Mouse (Mus musculus): ENCODE results near the gene A730061H03Rik. TPM values are rescaled to one million over a fixed set of nuclear protein-coding genes. Genes with fewer than 3 reads are reported as not detected.

The A730061H03Rik gene
- total RNA-seq, 2 experiments from 2014 or later = 0.64 to 0.65 TPM

GRCm38 (mm10) chr14:55510125-55510731 lies 50.0 kb downstream of the A730061H03Rik start, which contains the start of gene Cpne6:
Cpne6 (plus strand) TSS chr14:55510445.
- intact Hi-C loops (cut with DNase I) = no loop called here

More at GRCm38 (mm10) chr14:55510125-55510731, 50.0 kb downstream of the A730061H03Rik start, which contains the start of gene Cpne6:
- DNase-seq = no peak

Other genes with a start within 250 kb of the A730061H03Rik start
- gene Dhrs4, start 81.6 kb downstream of the A730061H03Rik start, total RNA-seq (2021) = 100 to 1,000 TPM; 132 to 137 TPM
- 1 to 10 TPM; 2.8 to 4.6 TPM for gene Carmil3, start 69.8 kb downstream of the A730061H03Rik start, total RNA-seq (2021)
- gene Cpne6, start 50.0 kb downstream of the A730061H03Rik start, total RNA-seq (2021) = under 1 TPM in 1 of 2 experiments, not detected in 1; 0.12 TPM
- not detected for gene Nrl, start 35.4 kb downstream of the A730061H03Rik start, total RNA-seq (2021)
- gene Pck2, start 20.1 kb downstream of the A730061H03Rik start, total RNA-seq (2021) = 10 to 100 TPM; 23.3 to 24.1 TPM
- 10 to 100 TPM; 86.3 to 87.5 TPM for gene Dcaf11, start 400 bp downstream of the A730061H03Rik start, total RNA-seq (2021)
- 100 to 1,000 TPM; 192 to 201 TPM for gene Fitm1, start 15.2 kb upstream of the A730061H03Rik start, total RNA-seq (2021)
- 100 to 1,000 TPM; 247 to 272 TPM for gene Psme1, start 17.7 kb upstream of the A730061H03Rik start, total RNA-seq (2021)
- gene Emc9, start 24.9 kb upstream of the A730061H03Rik start, total RNA-seq (2021) = 10 to 100 TPM; 42.6 to 43.4 TPM
- 100 to 1,000 TPM; 139 to 140 TPM for gene Psme2, start 30.7 kb upstream of the A730061H03Rik start, total RNA-seq (2021)
- 10 to 100 TPM; 21.7 to 28.3 TPM for gene Rnf31, start 31.3 kb upstream of the A730061H03Rik start, total RNA-seq (2021)
- gene Irf9, start 43.2 kb upstream of the A730061H03Rik start, total RNA-seq (2021) = 10 to 100 TPM in 1 of 2 experiments, 1 to 10 TPM in 1; 9.2 to 11.3 TPM
- under 1 TPM; 0.53 to 0.67 TPM for gene Rec8, start 57.6 kb upstream of the A730061H03Rik start, total RNA-seq (2021)
- 10 to 100 TPM; 54.7 to 55.0 TPM for gene Ipo4, start 75.6 kb upstream of the A730061H03Rik start, total RNA-seq (2021)
- 1 to 10 TPM; 1.1 to 2.1 TPM for gene Gm49378, start 77.5 kb upstream of the A730061H03Rik start, total RNA-seq (2021)
- gene Tm9sf1, start 83.4 kb upstream of the A730061H03Rik start, total RNA-seq (2021) = 10 to 100 TPM; 56.3 to 61.2 TPM
- gene Tssk4, start 89.8 kb upstream of the A730061H03Rik start, total RNA-seq (2021) = under 1 TPM; 0.64 to 0.81 TPM
- gene Mdp1, start 100.1 kb upstream of the A730061H03Rik start, total RNA-seq (2021) = 10 to 100 TPM; 55.6 to 72.2 TPM
- gene Gmpr2, start 111.5 kb upstream of the A730061H03Rik start, total RNA-seq (2021) = 10 to 100 TPM; 16.4 to 18.5 TPM
- 100 to 1,000 TPM; 291 to 295 TPM for gene Nedd8, start 111.7 kb upstream of the A730061H03Rik start, total RNA-seq (2021)
- gene Tinf2, start 121.4 kb upstream of the A730061H03Rik start, total RNA-seq (2021) = 10 to 100 TPM; 14.2 to 16.5 TPM
- gene Tgm1, start 153.5 kb upstream of the A730061H03Rik start, total RNA-seq (2021) = under 1 TPM; 0.24 to 0.25 TPM
- gene Rabggta, start 161.9 kb upstream of the A730061H03Rik start, total RNA-seq (2021) = 10 to 100 TPM; 13.7 to 14.4 TPM
- gene Dhrs1, start 185.3 kb upstream of the A730061H03Rik start, total RNA-seq (2021) = 10 to 100 TPM; 54.5 to 56.6 TPM
- gene Nop9, start 185.3 kb upstream of the A730061H03Rik start, total RNA-seq (2021) = 10 to 100 TPM; 14.5 to 18.7 TPM
- gene Cideb, start 198.1 kb upstream of the A730061H03Rik start, total RNA-seq (2021) = 1 to 10 TPM; 1.1 to 1.2 TPM
- under 1 TPM in 1 of 2 experiments, not detected in 1; 0.10 TPM for gene Ltb4r2, start 201.0 kb upstream of the A730061H03Rik start, total RNA-seq (2021)
- under 1 TPM; 0.67 to 0.74 TPM for gene Ltb4r1, start 205.6 kb upstream of the A730061H03Rik start, total RNA-seq (2021)
- 10 to 100 TPM; 21.1 to 21.9 TPM for gene Adcy4, start 223.7 kb upstream of the A730061H03Rik start, total RNA-seq (2021)
- 1 to 10 TPM; 6.6 to 9.7 TPM for gene Ripk3, start 228.5 kb upstream of the A730061H03Rik start, total RNA-seq (2021)

All from heart, postnatal 10 days (tissue).